Mouse (Mus musculus): ENCODE data around the gene Stard3.

Gene Stard3

DNA sequence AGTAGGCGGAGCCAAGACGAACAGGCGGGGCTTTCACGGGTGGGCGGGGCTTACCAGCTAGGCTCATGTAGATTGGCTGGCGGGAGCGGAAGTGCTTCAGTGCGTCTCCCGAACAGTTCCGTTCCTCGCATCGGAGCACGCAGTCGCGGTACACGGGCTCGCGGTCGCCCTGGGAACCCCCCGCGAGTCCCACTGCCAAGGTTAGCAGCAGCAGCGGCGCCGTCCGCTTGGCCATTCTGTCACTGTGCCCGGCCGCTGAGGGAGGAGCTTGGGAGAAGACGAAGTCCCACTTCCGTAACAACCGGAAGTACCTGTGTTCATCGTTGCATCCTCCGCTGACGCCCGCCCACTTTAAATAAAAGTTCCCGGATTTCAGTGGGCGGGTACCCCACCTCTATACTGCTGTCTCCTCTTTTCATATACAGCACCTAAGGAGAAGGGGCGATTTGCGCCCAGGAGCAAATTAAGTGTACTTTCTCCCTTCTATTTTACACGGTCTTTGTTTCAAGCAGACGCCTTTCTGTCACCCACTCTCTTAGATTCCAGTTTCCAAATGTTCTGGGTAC, 42.1 kb downstream of the Stard3 start, which contains the start of gene Pgap3:
Gene Pgap3, minus strand, starts transcription at position 330 of the 566 bp plus-strand sequence.
- DNase-seq, result peak; percentile 92

DNA sequence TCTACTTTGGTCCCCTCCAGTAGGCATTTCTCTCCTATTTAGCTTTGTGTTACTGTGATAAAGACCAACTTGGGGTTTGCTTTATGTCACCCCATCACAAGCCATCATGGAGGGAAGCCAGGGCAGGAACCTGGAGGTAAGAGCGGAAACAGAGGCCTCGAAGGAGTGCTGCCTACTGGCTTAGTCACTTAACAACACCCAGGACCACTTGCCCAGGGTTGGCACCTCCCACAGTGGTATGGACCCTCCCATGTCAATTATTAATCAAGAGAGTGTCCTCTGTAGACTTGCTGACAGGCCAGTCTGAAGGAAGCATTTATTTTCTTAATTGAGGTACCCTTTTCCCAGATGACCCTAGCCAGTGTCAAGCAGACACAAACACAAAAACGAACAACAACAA, 42.6 kb downstream of the Stard3 start:
- no peak for DNase-seq

DNA sequence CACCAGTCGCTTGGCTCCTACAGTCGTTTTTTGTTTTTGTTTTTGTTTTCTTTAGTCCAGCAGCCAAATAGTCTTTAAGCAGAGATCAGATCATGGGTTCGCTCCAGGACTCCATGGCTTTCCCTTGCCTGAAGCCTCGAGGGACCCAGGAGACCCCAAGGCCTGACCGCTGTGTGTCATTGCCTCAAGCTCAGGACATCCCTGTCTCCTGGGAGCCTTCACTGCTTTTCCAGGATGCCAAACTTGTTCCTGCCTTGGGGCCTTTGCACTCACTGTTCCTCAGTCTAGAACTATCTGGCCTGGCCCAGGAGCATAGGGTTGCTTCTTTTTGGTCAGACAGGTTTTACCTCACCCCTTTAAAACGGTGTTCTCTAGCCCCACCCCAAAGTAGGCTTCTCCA, 48.5 kb downstream of the Stard3 start:
- DNase-seq, result no peak

DNA sequence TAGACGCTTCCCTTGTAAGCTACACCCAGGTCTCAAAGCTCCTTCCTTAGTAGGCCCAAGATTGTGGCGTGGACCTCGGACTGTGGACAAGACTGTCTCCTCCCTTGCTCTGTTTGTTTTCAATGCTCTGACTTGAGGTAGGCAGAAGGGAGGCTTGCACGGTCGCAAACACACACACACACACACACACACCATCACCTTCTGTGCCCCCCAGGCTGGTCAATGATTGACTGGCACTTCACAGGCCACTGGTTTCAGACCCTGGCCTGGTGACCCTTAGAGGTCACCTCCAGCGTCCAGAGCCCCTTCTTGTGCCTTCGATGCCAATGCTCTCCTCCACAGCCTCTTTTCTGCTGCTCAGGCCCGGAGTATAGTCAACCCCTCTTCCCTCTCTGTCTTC, 50.7 kb downstream of the Stard3 start:
- DNase-seq, result no peak

DNA sequence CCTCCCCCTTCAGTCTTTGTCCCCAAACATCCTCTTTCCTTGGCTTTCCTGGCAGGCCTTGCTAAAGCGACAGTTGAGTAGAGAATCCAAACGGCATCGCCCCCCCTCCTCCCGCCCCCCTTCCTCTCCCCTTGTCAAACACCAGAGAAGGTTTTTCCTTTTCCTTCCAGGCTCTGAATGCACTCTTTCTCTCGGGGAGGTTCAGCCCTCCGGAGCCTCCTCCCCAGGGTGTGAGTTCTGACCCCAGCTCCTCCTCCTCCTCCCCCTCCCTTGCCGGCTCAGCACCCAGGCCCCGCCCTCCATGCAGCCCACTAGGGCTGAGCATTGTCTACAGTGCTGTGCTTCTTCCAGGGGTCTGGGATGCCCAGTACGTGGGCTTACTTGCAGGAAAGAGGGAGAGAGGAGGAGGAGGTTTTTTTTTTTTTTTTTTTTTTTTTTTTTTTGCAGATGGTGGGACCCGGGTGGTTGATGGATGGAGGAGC, 51.2 kb downstream of the Stard3 start:
- DNase-seq, result peak; percentile 80

DNA sequence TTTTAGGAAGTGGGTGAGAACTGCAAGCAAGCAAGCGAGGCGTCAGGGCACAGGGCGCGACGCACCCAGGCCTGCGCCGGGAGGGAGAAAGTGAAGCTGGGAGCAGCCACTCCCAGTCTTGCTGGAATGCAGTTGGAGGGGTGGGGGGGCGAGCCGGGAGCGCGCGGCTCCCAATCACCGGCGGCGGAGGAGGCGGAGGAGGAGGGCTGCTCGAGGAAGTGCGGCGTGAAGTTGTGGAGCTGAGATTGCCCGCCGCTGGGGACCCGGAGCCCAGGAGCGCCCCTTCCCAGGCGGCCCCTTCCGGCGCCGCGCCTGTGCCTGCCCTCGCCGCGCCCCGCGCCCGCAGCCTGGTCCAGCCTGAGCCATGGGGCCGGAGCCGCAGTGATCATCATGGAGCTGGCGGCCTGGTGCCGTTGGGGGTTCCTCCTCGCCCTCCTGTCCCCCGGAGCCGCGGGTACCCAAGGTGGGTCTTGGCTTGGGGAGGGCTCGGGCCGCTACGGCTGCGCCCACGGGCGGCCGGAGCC, 54.2 kb downstream of the Stard3 start, which contains the start of gene Erbb2:
Gene Erbb2, plus strand, starts transcription at position 198 of the 524 bp plus-strand sequence.
- peak; percentile 87 for DNase-seq

DNA sequence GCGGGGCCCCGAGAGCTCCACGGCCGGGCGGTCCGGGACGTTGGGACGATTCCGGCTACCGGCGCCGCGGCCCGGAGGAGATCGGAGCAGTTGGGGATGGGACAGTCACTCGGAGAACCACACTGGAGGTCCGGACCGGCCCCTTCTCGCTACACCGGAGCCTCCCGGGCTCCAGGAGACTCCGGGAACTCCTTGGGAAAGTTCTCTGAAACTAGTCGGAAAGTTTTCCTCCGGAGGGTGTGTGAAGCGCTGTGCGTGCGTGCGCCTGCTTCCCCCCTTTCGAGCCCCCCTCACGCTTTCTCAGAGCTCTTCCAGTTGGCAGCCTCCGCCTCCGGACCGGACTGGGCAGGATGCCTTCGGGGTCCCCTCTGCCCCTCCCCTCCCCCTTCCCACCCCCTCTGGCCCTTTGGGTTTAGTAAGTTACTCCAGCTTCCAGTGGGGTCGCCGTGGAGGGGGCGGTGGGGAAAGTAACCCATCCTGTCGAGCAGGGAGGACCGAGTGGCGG, 54.7 kb downstream of the Stard3 start:
- DNase-seq, result peak; percentile 69

DNA sequence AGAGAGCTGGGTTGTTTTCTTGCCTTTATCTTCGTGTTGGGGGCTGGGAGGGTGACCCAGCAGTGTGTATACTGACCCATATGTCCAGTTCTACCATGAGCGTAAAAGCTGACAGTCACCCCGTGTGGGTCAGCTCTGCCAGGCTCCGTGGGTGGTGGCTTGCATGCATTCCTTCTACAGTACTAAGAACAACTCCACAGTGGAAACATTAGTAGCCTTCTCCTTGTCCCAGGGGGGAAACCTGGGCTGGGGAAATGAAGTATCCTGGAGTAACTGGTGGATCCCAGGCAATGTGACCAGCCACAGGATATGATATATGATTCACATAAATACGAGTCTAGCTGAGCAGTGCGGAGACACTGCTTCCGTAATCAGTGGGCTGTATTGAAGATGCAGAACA, 55.6 kb downstream of the Stard3 start:
- DNase-seq, result no peak

DNA sequence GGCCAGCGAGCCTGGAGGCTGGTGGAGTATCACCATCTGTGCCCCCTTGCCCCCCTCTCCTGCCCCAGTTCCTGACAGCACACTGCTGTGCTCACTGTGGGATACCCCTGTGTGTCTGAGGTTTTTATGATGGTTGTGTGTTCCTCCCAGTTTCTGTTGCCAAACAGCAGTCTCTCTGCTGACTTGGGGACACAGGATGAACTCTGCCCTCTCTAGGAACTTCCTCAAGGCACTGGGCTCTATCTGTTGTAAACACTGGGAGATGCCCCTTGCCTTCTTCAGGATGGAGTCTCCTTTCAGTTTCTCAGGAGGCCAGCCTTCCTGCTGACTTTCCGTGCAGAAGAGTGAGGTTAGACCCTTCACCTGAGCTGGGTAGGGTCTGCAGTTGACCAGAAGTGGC, 56.0 kb downstream of the Stard3 start:
- no peak for DNase-seq

DNA sequence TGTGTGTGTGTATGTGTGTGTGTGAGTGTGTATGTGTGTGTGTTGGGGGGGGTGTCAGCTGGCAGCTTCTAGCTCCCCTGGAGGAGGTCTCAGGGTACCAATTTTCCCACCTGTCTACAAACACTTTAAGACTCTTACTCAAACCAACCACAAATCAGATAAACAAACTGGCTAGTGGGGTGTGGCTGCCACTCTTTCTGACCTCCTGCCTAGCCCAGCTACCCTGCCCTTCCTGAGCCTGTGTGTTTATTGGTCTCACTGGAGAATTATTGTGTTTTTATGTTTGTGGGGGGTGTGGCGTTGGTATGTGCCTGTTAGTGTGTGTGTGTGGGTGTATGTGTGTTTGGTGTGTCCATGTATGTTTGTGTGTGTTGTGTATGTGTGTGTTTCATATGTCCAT, 58.9 kb downstream of the Stard3 start:
- no peak for DNase-seq

DNA sequence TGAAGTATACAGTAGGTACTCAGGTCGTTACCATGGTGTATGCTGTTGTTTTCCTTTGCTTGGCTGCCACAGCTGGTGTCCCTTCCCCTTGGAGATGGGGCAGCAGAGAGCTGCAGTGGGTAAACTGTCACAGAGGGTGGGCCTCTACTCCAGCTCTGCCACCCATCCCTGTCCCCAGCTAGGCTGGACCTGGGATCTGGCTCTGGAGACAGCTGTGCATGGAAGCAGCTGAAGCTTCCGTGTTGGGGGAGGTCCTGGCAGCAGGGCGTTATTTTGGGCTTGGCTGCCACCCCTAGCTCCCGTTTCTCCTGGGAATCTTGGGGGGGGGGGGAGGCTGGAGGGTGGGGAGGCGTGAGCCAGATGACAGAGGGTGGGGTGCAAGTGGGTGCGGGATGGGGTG, 60.1 kb downstream of the Stard3 start:
- DNase-seq, result no peak

DNA sequence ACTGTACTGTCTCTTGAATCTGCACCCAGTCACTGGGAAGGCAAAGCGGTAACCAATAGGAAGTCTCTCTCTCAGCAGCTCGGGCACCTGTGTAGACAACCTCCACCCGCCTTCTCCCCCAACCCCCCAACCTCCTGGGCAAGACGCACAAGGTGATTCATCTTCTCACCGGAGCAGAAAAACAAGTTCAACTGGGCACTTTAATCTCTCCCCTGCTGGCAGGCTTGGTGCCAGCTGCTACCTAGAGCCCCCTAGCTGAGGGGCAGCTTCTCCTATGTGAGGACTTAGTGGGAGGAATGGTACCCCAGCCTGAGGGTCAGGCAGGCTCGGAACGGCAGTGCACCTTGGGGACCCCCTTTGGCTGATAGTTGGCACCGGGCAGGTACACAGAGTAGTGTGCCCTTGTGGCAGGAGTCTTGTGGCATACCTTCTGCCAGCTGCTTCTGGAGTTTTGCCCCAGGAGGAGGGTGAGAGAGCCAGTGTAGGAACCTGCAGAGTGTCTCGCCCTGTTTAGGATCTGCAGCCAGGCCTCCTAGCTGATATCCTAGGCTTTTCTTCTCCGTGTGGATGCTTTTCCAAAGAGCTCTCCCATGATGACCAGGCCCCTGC, 60.9 kb downstream of the Stard3 start:
- DNase-seq, result peak; percentile 58

DNA sequence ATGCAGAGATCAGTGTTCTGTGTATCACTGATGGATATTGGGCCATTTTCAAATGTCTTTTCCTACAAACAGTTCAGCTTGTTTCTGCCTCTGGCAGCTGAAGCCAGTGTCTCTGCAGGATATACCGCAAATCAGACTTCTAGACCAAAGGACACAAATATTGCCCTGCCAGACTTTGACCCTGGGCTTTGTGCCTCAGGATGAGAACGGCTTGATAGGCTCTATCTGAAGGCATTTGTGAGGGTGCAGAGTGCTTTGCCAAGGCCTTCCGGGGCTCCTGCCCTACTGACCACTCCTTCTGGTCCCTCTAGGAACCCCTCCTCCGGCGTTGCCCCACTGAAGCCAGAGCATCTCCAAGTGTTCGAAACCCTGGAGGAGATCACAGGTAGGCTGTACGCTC, 68.4 kb downstream of the Stard3 start:
- no peak for DNase-seq

DNA sequence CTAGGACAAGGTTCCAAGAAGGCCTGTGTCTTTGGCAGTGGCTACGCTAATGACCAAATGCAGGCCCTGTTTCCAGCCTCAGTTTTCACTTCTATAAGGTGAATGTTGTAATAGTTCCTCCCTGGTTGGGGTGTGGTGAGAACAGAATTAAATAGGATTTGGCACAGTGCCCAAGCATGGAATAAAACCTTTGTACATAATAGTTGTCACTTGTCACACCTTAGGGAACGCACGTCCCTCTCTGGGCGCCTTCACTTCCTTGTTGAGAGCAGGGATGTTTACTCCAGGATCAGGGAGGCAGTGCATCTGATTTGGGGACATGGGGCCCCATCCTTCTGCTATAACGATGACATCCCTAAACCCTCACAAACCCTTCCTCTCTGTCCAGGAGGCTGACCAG, 70.3 kb downstream of the Stard3 start:
- no peak for DNase-seq

All from lung, postnatal 10 days (tissue).